9 mouse cellular contexts compared by ENCODE assay signal in genomic region chr4:140988706-140989290, GRCm38 (mm10). TPM values are rescaled to one million over a fixed set of nuclear protein-coding genes. Genes with fewer than 3 reads are reported as not detected.
DNase-seq lines count a peak whose midpoint lies in the region; ATAC-seq lines count a peak whose summit lies in the region.
"Had no signal": no experiment of that assay in that cellular context is flagged by ENCODE, and none has a peak within 500 bp of the region (broad histone marks: within the 10 kb centered on the region; RNA-seq: fewer than 3 reads in every experiment).

No protein-coding gene starts in this region.

- no peaks in the 10 kb centered on the region for H3K27me3 ChIP-seq in hindbrain, embryonic 16.5 days (replicated peaks; ENCODE audit: control insufficient read depth, insufficient read depth, low read length)
- H3K27me3 ChIP-seq in megakaryocyte, embryonic 14.5 days (replicated peaks): no peaks in the 10 kb centered on the region

- H3K36me3 ChIP-seq in hindbrain, embryonic 16.5 days (ENCODE audit: control insufficient read depth, insufficient read depth, low read length): peaks cover 10% of the 10 kb centered on the region
- peaks cover 48% of the 10 kb centered on the region for H3K36me3 ChIP-seq in megakaryocyte, embryonic 14.5 days (replicated peaks; ENCODE audit: low read length)

- no peak overlapping the region; the same call in 1 of the 2 replicates for H3K4me3 ChIP-seq in hindbrain, embryonic 16.5 days (ENCODE audit: low read length)
- peak overlapping the region; percentile 88 for H3K4me3 ChIP-seq in megakaryocyte, embryonic 14.5 days (replicated peaks)

- DNase-seq in cerebellum, adult 9-11 months: peak; percentile 50
- no peak for DNase-seq in cerebellum, postnatal 25 days
- DNase-seq in A20 (ENCODE audit: low read depth, low spot score): peak; percentile 42
- DNase-seq in adrenal gland, adult 2 months: no peak
- no peak for DNase-seq in adrenal gland, postnatal 14 days
- DNase-seq in frontal cortex, postnatal 36 days (ENCODE audit: low spot score in 2 of 2): no peak

- no peaks in the 10 kb centered on the region for H3K9me3 ChIP-seq in hindbrain, embryonic 16.5 days (ENCODE audit: control insufficient read depth, low read length)
- no peaks in the 10 kb centered on the region for H3K9me3 ChIP-seq in megakaryocyte, embryonic 14.5 days

- peaks cover 27% of the 10 kb centered on the region for H3K4me1 ChIP-seq in hindbrain, embryonic 16.5 days (ENCODE audit: control insufficient read depth, insufficient read depth, low read depth, low read length)
- peaks cover 82% of the 10 kb centered on the region for H3K4me1 ChIP-seq in megakaryocyte, embryonic 14.5 days

- H3K4me2 ChIP-seq in hindbrain, embryonic 16.5 days (ENCODE audit: low read length): peak overlapping the region; percentile 59

- peak overlapping the region; percentile 29; the same call in 1 of the 2 replicates for H3K9ac ChIP-seq in hindbrain, embryonic 16.5 days (ENCODE audit: low read depth, low read length)

- H3K27ac ChIP-seq in hindbrain, embryonic 16.5 days (ENCODE audit: low read depth, low read length): no peak overlapping the region

- no peak for ATAC-seq in hindbrain, embryonic 16.5 days
- ATAC-seq: activated CD4-positive, CD25-positive, alpha-beta regulatory T cell, adult 4 months had no signal

- 54% methylated on average over 7 of the region's 7 CpGs for WGBS in hindbrain, embryonic 16.5 days

RNA-seq across cellular contexts. Expression of gene Atp13a2, which starts 2.1 kb away (rescaled TPM):
- polyA plus RNA-seq in hindbrain, embryonic 16.5 days (2015; fragmentation: Nextera tagmentation; extraction: Ambion mirVana): 185 and 196 TPM in 2 replicates
- 373 and 691 TPM in 2 replicates for polyA plus RNA-seq in megakaryocyte, embryonic 14.5 days (2012; ENCODE audit: insufficient read depth, low replicate concordance)
- 10 to 100 TPM; 31.8 to 37.1 TPM for total RNA-seq in adrenal gland, adult 2 months (2021)
- 183 and 226 TPM in 2 replicates for polyA plus RNA-seq in adrenal gland, adult 2 months (2012; rRNA removed)
- total RNA-seq in adrenal gland, postnatal 14 days (2021): 28.7 and 37.1 TPM in 2 replicates

RNA-seq across cellular contexts. Expression of gene Mfap2, which starts 21.4 kb away (rescaled TPM):
- 130 and 180 TPM in 2 replicates for polyA plus RNA-seq in hindbrain, embryonic 16.5 days (2015; fragmentation: Nextera tagmentation; extraction: Ambion mirVana)
- not detected in 2 replicates for polyA plus RNA-seq in megakaryocyte, embryonic 14.5 days (2012; ENCODE audit: insufficient read depth, low replicate concordance)
- total RNA-seq in adrenal gland, adult 2 months (2021): 10 to 100 TPM in 1 of 2 experiments, 1 to 10 TPM in 1; 5.7 to 11.1 TPM
- 37.8 and 42.4 TPM in 2 replicates for polyA plus RNA-seq in adrenal gland, adult 2 months (2012; rRNA removed)
- total RNA-seq in adrenal gland, postnatal 14 days (2021): 26.0 and 28.6 TPM in 2 replicates
- polyA plus RNA-seq: activated CD4-positive, CD25-positive, alpha-beta regulatory T cell, adult 4 months had no signal

RNA-seq across cellular contexts. Expression of gene Sdhb, which starts 27.8 kb away (rescaled TPM):
- 490 and 530 TPM in 2 replicates for polyA plus RNA-seq in hindbrain, embryonic 16.5 days (2015; fragmentation: Nextera tagmentation; extraction: Ambion mirVana)
- polyA plus RNA-seq in megakaryocyte, embryonic 14.5 days (2012; ENCODE audit: insufficient read depth, low replicate concordance): 129 and 181 TPM in 2 replicates
- total RNA-seq in adrenal gland, adult 2 months (2021): 100 to 1,000 TPM; 462 to 500 TPM
- polyA plus RNA-seq in adrenal gland, adult 2 months (2012; rRNA removed): 334 and 363 TPM in 2 replicates
- total RNA-seq in adrenal gland, postnatal 14 days (2021): 699 and 754 TPM in 2 replicates

Comparison
In these comparisons a context has a peak if more than half of its experiments do, and no peak if none do; other contexts are left out.
1. DNase-seq: peak in cerebellum, adult 9-11 months (single experiment) and A20 (single experiment); none in cerebellum, postnatal 25 days (0 of 2), adrenal gland, adult 2 months (single experiment), adrenal gland, postnatal 14 days (single experiment) and frontal cortex, postnatal 36 days (0 of 2).
2. RNA of gene Mfap2, which starts 21.4 kb away (polyA plus RNA-seq): 130 to 180 TPM in hindbrain, embryonic 16.5 days and 37.8 to 42.4 TPM in adrenal gland, adult 2 months; not detected in megakaryocyte, embryonic 14.5 days; every median in the first group is over 10 times any median in the second.